Mouse (Mus musculus): ENCODE data around the gene Borcs6.
"Not testable (repeated sequence)": the region's sequence is repeated elsewhere in the genome, so short reads cannot be mapped to it uniquely, and the experiment has no call there.

Borcs6 gene

GRCm38 (mm10) chr11:69088856-69089615 is 29.5 kb downstream of the Borcs6 start:
- DNase-seq (ENCODE audit: low read depth, low spot score) = no peak

- no peak for DNase-seq (ENCODE audit: low read depth, low spot score)
Measured at GRCm38 (mm10) chr11:69089616-69090290, 30.2 kb downstream of the Borcs6 start.

- no peak for DNase-seq (ENCODE audit: low read depth, low spot score)
Measured at GRCm38 (mm10) chr11:69090367-69090766, 30.9 kb downstream of the Borcs6 start.

GRCm38 (mm10) chr11:69091566-69092385 is 32.3 kb downstream of the Borcs6 start:
- DNase-seq (ENCODE audit: low read depth, low spot score) = no peak

- DNase-seq (ENCODE audit: low read depth, low spot score) = no peak
Measured at GRCm38 (mm10) chr11:69092386-69092751, 32.9 kb downstream of the Borcs6 start.

GRCm38 (mm10) chr11:69092871-69093270 is 33.4 kb downstream of the Borcs6 start:
- DNase-seq (ENCODE audit: low read depth, low spot score) = no peak

- not testable (repeated sequence) for DNase-seq (ENCODE audit: low read depth, low spot score)
Measured at GRCm38 (mm10) chr11:69093856-69094255, 34.3 kb downstream of the Borcs6 start.

- DNase-seq (ENCODE audit: low read depth, low spot score) = peak; percentile 99
Measured at GRCm38 (mm10) chr11:69094697-69095429, 35.3 kb downstream of the Borcs6 start, which contains the start of gene Per1. Gene Per1, plus strand, starts transcription at chr11:69095217.

- DNase-seq (ENCODE audit: low read depth, low spot score) = no peak
Measured at GRCm38 (mm10) chr11:69095511-69096231, 36.2 kb downstream of the Borcs6 start.

- no peak for DNase-seq (ENCODE audit: low read depth, low spot score)
Measured at GRCm38 (mm10) chr11:69096360-69096986, 37.0 kb downstream of the Borcs6 start.

- no peak for DNase-seq (ENCODE audit: low read depth, low spot score)
Measured at GRCm38 (mm10) chr11:69096987-69097900, 37.7 kb downstream of the Borcs6 start.

GRCm38 (mm10) chr11:69098039-69098761 is 38.7 kb downstream of the Borcs6 start:
- no peak for DNase-seq (ENCODE audit: low read depth, low spot score)

GRCm38 (mm10) chr11:69098762-69099091 is 39.2 kb downstream of the Borcs6 start:
- DNase-seq (ENCODE audit: low read depth, low spot score) = no peak

- DNase-seq (ENCODE audit: low read depth, low spot score) = no peak
Measured at GRCm38 (mm10) chr11:69099177-69099914, 39.8 kb downstream of the Borcs6 start.

GRCm38 (mm10) chr11:69099915-69100345 is 40.4 kb downstream of the Borcs6 start:
- no peak for DNase-seq (ENCODE audit: low read depth, low spot score)

- no peak for DNase-seq (ENCODE audit: low read depth, low spot score)
Measured at GRCm38 (mm10) chr11:69100639-69101360, 41.3 kb downstream of the Borcs6 start.
